Mouse (Mus musculus) left cerebral cortex, postnatal 4 days (tissue): Measurements from ENCODE around the gene Col8a1. TPM values are rescaled to one million over a fixed set of nuclear protein-coding genes. Genes with fewer than 3 reads are reported as not detected.

ENCODE experiments used
- DNase-seq: peaks from one replicate; pipeline ENCODE4 v3.0.0-alpha.2; 2022
- intact Hi-C: fragments of 180-260 bp; cut with DNase I; formaldehyde crosslinking; loops from one replicate; pipeline ENCODE4 v1.15.1; 2025
- total RNA-seq, 2 experiments: library from RNA; stranded (reverse); gene quantifications; 2 replicates each; pipeline ENCODE4 v1.2.3; 2021

Gene Col8a1
- 1 to 10 TPM; 2.6 to 3.4 TPM for total RNA-seq

GRCm38 (mm10) chr16:57754526-57755125 lies at the start of gene Col8a1:
Gene Col8a1, minus strand, starts transcription at chr16:57754737.
- intact Hi-C loops, result no loop called here
- peak; percentile 10 for DNase-seq

DNA sequence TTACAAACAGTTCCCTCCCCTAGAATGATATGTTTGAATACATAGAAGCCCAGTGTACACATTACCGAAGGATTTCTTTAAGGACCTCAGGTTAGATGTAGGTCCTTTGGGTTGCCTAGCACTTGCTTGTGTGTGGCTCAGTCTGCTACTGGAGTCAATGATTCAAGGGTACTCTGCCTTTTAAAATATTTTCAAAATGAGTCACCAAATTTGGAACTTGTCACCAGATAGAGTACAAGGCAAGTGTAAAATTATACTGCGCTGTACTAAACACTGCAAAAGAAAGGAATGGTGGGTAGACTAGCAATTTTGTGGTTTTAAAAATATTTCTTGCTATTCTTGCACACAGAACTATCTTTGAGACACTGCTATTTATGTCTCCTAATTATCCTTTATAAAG lies 47.3 kb upstream of the Col8a1 start:
- DNase-seq, result no peak
- intact Hi-C loops, result no loop called here

GRCm38 (mm10) chr16:57796321-57796720 lies 41.8 kb upstream of the Col8a1 start:
- peak; percentile 44 for DNase-seq
- intact Hi-C loops, result no loop called here

GRCm38 (mm10) chr16:57779011-57779410 lies 24.5 kb upstream of the Col8a1 start:
- intact Hi-C loops, result no loop called here
- DNase-seq, result peak; percentile 11

DNA sequence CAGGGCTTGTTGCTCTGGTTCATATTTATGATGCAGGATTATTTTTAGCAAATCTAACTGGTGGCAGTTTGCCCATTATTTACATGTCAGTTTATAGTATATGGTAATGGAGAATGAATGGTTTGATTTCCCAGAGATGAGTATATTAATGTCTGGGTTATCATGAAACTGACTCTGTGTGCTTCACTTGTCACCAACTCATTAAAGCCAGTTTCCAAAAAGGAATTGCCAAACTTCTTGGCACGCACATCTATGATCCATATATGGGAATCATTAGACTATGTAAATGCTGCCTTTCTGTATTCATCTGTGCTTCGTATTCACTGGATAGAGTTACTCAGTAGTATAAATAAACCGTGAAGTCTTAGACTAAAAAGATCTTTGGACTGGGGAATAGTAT lies 11.1 kb upstream of the Col8a1 start:
- DNase-seq, result no peak

DNA sequence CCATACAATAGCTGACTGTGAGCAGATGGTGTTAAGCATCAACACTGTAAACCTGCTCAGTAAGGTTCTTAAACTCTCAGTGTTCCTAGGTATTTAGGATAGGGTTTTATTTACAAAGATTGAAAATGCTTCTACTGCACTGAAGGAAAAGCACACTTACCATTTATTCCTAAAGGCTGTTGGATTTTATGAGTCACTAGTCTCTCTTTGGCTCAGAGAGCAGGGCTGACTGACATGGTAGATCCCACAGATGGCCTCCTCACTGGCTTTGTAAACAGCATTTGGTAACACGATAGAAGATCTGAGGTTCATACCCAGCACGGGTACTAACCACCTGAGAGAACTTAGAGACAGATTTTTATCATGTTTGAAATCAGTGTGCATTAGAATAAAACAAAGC lies 5.3 kb upstream of the Col8a1 start:
- DNase-seq, result no peak
- intact Hi-C loops, result no loop called here

More for the DNA sequence above, 11.1 kb upstream of the Col8a1 start:
- intact Hi-C loops, result no loop called here

- no peak for DNase-seq
- intact Hi-C loops, result no loop called here
Measured at GRCm38 (mm10) chr16:57755708-57756107, 1.2 kb upstream of the Col8a1 start.

DNA sequence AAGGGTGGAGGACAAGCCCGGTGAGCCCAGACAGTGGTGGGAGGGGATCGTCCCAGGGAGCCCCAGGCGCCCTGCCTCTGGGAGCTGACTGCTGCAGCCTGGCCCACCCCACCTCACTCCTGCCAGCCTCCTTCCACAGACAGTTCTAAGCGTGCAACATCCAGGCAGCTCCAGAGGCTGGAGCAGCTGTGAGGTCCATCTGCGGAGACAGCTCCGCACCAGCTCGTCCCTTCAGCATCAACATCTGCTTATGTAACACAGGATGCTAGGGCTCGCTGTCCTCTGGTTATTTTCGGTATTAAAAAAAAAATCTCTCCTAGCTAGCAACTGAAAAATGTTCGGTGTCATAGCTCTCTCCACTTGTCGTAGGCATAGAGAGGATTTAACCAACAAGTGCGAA lies 704 bp upstream of the Col8a1 start:
- peak; percentile 8 for DNase-seq
- intact Hi-C loops, result no loop called here

- intact Hi-C loops, result no loop called here
- DNase-seq, result no peak
Measured at GRCm38 (mm10) chr16:57753539-57754280, 827 bp downstream of the Col8a1 start.

DNA sequence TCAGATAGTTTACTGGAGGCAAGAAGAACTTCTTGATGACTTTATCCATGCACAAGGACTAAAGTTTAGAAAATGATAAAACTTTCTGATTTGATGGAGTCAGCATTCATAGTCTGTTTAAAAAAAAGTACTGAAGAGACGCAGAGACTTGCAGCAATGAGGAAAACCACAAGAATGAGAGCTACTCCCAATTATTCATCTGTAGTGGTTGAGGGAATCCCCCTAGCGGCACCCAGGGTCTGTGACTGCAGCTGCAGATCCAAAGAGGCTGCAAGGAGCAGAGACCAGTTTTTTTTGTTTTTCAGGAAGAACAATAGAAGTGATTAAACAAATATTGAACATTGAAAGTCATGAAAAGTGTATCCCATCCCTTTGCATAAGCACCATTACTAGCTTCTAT lies 4.0 kb downstream of the Col8a1 start:
- intact Hi-C loops, result no loop called here
- DNase-seq, result no peak

DNA sequence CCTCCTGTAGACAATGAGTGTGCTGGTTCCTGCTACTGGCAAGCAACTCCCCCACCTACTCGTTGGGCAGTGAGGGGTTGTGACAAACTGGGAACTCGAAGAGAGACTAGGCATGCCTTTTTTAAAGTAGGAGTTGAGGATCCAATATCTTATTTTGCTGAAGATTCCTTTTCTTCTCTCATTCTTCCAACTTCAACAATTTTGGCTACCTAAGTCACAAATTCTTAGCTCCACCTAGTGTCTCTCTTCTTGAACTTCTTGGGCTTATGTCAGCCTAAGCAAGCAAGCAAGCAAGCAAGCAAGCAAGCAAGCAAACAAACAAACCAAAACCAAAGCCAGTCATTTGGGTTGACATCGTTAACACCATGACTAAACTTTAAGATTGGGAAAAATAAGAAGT lies 6.4 kb downstream of the Col8a1 start:
- no peak for DNase-seq
- intact Hi-C loops, result no loop called here

- intact Hi-C loops, result no loop called here
- no peak for DNase-seq
Measured at GRCm38 (mm10) chr16:57747357-57748056, 7.0 kb downstream of the Col8a1 start.

DNA sequence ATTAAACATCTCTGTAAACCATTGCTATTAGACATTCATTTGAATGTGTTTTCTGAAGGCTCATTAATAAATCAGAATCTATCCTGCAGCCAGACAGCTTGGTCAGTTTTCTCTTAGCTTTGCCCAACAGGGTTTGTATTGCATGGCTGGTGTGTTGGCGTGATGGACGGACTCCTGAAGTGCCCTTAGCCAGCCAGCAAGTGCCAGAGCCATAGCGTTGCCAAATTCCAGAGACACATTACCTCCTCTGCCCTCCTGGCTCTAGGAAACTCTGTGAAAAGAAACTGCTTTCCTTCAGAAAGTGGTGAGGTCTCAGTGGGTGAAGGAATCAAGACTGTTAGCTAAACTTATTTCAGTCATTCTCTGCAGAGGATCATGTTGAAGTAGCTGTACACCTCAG lies 14.4 kb downstream of the Col8a1 start:
- intact Hi-C loops, result no loop called here
- no peak for DNase-seq

- intact Hi-C loops, result no loop called here
- no peak for DNase-seq
Measured at GRCm38 (mm10) chr16:57734942-57735341, 19.6 kb downstream of the Col8a1 start.

DNA sequence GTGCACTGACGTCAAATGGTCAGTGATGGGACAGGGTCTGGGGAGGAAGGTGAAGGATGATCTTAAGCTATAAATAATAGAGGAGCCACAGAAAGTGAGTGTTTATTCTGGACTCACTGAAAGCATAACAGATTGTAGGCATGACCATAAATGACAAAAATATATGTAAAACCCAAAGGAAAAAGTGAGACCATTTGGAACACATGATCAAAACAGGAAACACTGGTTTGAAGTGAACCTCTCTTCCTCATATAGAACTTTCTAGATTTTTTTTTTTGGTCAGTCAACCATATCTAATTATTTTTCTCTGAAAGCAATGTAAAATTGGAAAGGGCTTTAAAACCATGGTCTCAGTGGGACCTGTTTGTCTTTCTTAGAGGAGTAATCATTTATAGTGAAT lies 21.0 kb downstream of the Col8a1 start:
- intact Hi-C loops, result no loop called here
- DNase-seq, result no peak

- intact Hi-C loops, result no loop called here
- no peak for DNase-seq
Measured at GRCm38 (mm10) chr16:57733139-57733538, 21.4 kb downstream of the Col8a1 start.

- no peak for DNase-seq
- intact Hi-C loops, result no loop called here
Measured at GRCm38 (mm10) chr16:57724978-57725377, 29.6 kb downstream of the Col8a1 start.

- DNase-seq, result peak; percentile 2
- intact Hi-C loops, result no loop called here
Measured at GRCm38 (mm10) chr16:57718982-57719381, 35.6 kb downstream of the Col8a1 start.

GRCm38 (mm10) chr16:57698733-57699132 lies 55.8 kb downstream of the Col8a1 start:
- intact Hi-C loops, result no loop called here
- no peak for DNase-seq

DNA sequence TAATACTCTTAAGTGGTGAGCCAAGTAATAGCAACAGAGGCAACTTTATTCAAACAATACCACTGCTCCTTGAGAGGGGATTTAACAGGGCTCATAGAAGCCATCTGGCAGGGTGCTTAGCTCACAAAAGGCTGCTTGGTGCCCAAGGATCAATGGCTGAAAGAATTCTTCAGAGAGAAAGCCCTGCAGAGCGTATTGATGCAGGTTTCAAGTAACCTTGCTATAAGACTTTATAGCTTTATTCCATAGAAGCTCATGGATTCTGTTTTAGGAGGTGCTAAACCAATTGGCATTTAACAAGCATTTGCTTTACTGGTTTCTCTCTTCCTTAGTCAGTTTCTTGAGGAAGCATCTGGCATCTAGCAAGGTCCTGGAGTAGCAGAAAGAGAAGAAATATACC lies 59.8 kb downstream of the Col8a1 start:
- DNase-seq, result no peak
- intact Hi-C loops, result no loop called here

GRCm38 (mm10) chr16:57693906-57694522 lies 60.5 kb downstream of the Col8a1 start:
- no peak for DNase-seq
- intact Hi-C loops, result no loop called here
